Mouse (Mus musculus) heart, postnatal 4 days (tissue): Measurements from ENCODE around the gene Atp6v0e. TPM values are rescaled to one million over a fixed set of nuclear protein-coding genes. Genes with fewer than 3 reads are reported as not detected.

Experiments
- DNase-seq: peaks from one replicate; pipeline ENCODE4 v3.0.0; 2021
- total RNA-seq, 2 experiments: library from RNA; stranded (reverse); gene quantifications; 2 replicates each; pipeline ENCODE4 v1.2.3; 2021

Gene Atp6v0e
- total RNA-seq: 10 to 100 TPM; 85.3 to 85.5 TPM

DNA sequence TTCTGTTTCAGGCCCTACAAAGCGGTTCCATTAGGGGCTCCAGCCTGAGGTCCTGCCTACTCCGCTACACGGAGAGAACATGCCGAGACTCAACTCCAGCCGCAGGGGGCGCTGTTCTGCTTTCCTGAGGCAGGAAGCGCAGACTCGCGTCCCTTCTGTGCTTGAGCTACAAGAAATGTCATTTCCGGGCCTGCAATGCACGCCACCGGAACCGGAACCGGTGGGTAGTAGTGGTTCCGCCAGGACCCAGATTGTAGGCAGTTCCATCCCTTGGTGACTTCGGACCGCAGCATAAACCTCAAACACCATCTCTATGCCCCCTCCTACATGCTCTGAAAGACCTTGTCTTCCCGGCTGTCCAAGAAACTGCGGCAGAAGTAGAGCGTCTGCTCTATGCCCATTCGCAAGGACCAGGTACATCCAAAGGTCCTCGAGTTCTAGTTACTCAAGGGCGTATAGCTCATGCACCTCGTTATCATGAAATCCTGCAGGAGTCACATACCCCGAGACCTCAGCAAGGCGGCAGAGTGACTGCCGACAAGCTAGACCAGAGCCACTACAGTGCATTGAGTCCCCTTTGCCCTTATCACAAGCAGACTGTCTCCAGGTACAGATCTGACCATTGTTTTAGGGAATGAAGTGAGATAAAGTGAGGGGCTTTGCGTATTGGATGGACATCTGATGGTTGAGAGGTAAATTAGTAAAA, at the start of gene Atp6v0e:
Gene Atp6v0e (plus strand): TSS at position 254 of the 706 bp plus-strand sequence.
- DNase-seq: peak; percentile 98

DNA sequence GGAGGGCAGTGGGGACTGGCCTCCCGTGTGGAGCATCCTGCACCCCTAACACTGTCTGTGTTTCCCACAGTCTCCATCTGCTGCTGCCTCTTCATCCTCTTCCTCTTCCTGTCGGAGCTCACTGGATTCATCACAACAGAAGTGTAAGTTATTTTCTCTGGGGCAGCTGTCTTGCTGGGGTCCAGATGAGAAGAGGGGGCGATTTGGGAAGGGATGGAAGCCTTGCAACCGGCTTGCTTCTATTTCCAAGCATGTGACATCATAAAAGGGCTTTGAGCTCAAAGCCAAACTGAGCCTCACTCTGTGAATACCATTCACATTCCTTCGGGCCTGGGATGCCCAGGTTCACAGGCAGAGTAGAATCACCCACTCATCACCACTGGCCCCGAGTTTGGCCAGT, 48.7 kb upstream of the Atp6v0e start:
- DNase-seq: no peak

DNA sequence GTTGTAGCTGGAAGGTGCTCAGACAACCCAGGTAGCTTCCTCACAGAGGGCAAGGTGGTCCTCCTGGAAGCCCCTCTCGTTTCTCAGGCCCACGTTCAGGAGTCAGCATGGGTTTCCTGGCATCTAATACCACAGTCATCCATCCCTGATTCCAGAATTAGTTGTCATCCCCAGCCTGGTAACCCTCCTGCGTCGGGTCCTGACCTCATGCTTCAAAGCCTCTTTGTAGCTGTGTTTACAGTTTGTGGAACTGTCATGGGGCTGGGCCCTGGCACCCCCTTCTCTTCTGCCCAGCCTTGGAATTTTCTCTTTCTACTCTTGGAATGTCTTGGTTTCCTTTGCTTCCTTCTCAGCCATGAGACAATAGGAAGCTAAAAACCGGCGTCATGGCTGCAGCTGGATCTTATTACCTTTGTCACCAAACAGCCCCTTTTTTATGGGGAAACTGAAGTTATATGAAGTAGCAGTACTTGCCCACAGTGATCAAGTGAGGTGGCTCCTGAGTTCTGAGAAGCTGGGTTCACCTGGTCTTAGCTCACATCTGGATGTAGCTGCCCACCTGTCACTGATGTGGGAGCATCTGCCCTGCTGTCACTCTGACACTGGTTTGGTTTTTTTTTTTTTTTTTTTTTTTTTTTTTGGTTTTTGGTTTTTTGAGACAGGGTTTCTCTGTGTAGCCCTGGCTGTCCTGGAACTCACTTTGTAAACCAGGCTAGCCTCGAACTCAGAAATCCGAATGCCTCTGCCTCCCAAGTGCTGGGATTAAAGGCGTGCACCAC, 48.1 kb upstream of the Atp6v0e start:
- DNase-seq: no peak

DNA sequence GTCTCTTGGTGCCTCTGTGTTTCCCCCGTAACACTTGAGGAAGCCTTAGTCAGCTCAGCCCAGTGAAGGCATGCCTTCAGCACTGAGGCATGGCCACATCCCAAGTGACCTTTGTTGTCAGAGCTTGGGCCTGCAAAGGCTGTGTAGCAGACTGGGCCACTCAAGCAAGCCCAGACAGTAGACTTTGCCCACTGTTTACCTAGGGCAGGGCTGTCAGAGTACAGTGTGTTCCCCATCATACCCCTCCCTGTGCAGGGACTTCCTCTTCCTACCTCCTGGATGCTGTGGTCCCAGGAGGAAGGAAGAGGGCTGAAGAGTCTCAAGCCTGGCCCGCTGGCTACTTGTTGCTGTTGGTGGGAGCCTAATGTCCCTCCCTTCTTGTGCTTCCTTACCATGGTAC, 46.3 kb upstream of the Atp6v0e start:
- DNase-seq: no peak

DNA sequence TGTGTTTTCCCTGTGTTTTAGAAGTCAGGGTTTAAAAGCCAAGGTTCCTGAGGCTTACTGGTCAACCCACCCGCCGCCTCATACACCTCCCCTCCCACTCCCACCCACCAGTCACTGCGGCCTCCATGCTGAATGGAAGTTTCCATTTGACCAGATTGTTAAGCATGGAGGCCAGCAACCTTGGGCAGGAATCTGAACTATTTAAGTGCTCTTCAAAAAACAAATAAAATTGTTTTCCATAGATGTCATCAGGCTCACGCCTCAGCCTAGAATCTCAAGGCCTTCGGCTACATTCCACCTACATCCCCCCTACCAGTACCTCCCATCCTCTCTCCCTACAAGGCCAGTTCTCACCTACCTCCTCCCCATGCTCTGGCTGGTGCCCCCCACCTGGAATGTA, 44.5 kb upstream of the Atp6v0e start:
- no peak for DNase-seq

DNA sequence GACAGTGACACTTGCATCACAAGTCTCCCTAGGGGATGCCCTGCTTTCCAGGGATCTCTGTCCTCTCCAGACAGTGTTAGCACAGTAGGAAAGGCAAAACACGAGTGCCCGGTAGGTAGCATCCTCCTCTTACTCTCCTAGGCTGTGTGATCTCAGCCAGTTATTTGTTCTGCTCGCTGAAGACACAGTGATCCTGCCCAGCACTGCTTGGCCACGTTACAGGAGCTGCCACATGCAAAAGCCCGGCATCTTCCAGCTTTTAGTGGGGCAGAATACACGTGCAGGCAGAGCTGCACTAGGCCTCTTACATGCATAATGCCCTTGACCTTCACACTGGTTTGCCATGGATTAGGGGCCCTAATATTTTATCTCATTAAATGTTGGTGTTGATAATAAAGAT, 43.5 kb upstream of the Atp6v0e start:
- no peak for DNase-seq

DNA sequence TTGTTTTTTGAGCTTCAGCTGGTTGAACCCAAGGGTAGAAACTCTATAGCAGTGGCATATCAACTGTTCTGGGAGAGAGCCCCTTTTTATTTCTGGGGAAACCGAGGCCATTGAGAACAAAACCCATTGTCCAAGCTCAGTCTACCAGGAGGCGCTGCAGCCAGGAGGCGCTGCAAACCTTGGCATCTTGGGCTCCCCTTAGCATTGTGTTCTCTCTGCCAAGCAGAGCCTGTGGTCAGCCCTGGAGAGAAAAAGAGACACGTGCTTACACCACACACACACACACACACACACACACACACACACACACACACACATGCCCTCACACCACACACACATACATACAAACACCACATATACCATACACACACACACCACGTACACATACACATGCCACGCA, 42.7 kb upstream of the Atp6v0e start:
- no peak for DNase-seq

DNA sequence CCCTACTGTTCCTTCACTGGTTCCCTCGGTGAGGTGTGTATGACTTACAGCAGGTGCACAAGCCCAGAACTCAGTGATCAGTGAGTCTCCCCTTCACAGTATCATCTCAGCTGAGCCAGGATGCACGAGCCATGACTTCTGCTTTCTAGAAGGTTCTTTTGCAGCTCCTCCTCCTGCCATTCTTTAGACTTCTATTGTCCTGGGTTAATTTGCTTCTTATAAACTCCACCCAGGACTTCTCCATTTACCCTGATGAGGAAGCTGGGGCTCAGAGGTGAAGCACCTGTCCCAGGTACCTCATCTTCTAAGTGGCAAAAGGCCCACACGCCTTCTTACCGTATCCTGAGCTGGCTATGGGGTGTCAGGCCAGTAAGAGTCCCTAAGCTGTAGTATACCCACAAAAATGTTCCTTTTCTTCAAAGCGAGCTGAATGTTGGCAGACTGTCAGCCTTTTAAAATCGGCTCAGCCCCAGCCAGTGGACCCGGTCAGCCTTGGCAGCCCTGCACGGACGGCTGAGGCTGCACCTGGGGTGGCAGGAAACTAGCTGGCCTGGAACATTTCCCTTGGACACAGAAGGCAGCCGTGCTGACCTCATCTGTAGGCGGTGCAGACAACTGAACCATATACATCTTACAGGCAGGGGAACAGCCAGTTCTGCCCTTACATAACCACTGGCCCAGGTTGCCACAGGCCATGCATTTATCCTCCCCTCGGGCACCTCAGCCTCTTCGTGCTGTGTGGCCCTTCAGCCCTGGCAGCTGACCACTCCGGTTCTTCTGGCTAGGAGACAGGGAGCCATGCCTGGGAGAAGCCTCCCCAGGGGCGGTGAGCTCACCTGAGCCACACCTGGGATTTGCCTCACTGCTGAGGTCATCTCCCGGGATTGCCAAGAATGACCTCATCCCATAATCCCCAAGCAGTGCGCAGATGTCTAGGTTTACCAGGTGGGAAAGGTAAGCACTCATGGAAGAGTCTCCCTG, 42.0 kb upstream of the Atp6v0e start:
- peak; percentile 71 for DNase-seq

DNA sequence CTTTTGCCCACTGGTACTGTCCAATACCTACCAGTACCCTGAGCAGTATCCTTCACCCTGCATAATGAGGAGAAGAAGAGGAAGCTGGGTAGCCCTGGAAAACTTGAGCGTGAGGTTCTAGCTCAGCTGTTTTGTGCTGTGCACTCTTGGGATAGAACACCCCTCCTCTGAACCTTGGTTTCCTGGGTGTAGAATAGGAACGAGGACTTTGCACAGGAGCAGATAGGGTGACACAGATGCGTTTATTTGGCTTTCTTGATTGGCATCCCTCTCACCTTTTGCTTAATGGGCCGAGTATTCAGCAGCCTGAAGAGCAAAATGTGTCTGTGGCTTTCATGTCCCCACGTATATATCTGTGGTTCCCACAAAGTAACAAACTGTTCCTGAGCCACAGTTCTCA, 41.1 kb upstream of the Atp6v0e start:
- no peak for DNase-seq

DNA sequence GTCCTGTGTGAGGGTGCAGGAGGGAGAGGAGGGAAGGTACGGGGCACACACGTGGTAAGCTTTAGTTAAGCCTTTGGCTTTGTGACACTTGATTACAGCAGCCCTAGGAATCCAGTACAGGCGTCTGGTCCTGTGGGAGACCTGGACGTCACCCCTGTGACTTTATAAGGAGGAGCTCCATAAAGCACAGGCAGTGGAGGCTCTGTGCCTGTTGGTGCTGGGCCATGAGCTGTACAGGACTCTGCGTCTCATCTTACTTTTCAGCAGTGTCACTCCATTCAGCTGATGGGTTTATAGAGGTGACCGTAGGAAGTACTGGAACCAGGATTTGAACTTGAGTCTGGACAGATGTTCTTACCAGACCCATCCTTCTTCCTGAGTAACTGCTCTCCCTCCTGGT, 39.0 kb upstream of the Atp6v0e start:
- no peak for DNase-seq

DNA sequence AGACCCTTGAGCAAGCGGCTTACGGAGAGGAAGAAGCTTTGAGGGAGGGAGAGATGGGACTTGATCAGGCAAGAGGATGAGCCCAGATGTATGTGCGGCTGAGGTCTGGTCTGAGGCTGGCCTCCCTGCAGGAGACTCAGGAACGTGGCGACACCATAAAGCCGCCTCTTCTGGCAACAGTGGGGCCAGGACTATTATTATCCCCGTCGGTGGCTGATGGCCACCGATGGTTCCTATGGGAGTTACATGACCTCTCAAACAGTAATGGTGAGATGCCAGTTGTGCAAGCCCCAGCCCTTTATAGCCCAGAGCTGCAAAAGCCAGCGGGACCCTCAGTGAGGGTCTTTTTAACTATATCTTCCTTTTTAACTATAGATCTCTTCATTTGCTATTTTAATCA, 38.0 kb upstream of the Atp6v0e start:
- no peak for DNase-seq

DNA sequence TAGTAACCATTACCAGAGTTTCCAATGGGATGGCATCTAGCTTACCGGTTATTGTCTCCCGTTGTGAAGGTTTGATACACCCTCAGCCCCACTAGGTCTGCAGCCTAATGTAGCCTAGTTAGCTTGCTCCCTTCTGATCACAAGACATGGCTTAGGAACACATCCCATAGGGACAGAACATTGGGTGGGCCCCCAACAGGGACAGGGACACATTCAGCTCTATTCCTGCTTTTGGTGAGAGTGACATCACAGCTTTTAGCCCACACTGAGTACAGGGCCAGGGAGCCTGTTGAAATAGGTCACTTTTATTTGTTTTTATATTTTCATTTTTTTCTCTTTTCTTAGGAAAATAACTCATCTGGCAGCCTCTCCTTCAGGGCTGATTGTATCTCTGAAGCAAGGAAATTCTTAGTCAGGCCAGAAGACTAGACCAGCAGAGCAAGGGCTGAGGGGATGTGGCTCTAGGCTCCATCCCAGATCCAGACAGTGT, 37.5 kb upstream of the Atp6v0e start:
- no peak for DNase-seq

DNA sequence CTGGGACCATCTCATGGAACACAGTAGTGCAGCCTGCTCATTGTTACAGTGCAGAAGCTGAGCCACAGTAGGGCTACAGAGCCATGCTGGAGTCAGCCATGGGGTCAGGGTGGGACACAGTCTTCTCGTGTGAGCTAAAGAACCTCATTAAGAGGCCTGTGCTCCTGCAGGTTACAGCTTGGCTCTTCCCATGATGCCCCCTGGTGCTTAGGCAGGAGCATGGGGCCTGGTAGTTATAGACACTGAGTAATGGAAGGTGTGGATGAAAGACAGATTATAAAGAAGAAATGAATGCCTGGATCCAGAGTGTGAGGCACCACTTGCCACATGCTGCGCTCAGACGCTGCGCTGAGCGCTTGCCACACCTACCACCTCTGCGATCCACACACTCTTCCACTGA, 34.6 kb upstream of the Atp6v0e start:
- DNase-seq: no peak

DNA sequence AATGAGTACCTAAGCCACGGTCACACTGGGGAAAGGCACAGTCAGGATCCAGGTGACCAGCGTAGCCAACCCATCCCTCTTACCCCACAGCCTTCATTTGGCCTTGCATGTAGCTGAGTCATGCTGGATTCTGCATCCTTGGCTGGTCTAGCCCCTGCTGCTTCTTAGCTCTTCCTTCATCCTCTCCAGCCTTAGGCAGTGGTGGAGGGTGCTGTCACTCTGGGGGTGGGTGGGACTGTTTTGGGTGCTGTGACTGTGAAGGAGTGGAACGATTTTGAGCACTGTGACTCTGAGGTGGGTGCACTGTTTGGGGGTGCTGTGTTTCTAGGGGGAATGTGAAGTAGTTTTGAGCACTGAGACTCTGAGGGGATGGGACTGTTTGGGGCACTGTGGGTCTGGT, 34.1 kb upstream of the Atp6v0e start:
- no peak for DNase-seq

DNA sequence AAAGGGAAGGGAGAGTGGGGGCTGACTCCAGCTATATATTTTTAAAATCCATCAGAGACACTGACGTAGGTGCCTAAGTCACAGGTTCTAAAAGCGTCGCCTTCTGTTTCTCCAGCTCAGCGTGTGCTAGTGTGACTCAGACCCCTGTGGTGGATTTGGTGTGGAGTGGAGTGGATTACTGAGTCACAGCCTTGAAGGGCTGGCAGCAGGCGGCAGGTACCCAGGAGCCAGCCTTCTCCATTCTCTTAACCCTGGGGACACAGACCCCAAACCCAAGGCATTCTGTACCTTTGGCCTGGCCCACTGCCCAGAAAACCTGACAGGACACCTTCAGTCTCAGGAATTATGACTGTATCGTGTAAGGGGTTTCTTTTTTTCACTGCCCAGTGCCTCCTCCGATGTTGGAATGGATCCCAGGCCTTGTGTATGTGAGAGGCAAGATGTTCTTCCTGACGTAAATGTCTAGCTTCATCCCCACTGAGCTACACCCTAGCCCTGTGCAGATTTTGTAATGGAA, 31.2 kb upstream of the Atp6v0e start:
- DNase-seq: no peak

DNA sequence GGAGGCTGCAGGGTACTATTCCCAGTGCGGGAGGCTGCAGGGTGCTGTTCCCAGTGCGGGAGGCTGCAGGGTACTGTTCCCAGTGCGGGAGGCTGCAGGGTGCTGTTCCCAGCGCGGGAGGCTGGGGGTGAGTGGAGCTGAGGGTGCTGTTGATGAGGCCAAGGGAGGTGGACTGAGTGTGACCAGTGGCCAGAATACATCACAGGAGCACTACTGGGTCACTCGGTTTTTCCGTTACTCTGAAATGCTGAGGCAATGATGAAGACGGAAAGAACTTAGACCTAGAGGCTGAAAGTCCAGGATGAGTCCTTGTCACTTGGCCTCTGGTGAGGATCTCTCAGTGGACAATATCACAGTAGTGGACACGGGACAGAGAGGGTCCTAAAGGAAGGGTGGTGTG, 29.8 kb upstream of the Atp6v0e start:
- DNase-seq: no peak

DNA sequence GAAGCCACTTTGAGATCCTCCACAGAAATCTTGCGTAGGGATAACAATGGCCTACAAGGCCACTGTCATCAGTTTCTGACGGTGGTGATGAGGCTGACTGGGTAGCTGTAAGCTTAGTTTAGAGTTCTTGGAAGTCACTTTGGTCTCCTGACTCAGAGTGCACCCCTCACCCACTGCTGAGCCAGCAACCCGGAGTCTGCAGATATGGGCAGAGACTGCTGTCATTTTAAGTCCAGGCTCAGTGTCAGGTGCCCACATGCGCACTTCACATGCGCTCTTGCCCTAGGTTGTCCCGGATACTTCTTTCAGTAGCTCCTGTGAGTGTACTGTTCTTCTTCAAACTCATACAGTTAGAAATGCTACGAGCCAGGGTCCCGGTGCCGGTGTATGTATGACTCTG, 29.1 kb upstream of the Atp6v0e start:
- no peak for DNase-seq

DNA sequence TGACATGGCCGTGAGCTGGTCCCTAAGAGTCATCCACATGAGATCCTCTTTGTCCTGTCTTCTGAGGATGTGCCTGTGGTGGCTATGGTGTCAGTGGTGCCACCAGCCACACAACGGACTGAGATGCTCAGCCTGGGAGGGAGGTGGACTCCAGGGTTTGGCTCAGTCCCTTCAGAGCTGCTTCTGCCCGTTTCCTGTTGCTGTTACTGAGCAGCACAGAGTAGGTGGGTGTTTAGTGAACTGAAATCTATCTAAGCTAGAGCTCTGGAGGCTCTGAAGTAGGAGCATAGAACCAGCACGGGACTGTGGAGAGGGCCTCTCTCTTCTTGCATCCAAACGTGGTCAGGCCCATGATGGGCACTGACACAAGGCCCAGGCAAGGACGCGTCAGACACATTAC, 28.5 kb upstream of the Atp6v0e start:
- no peak for DNase-seq

DNA sequence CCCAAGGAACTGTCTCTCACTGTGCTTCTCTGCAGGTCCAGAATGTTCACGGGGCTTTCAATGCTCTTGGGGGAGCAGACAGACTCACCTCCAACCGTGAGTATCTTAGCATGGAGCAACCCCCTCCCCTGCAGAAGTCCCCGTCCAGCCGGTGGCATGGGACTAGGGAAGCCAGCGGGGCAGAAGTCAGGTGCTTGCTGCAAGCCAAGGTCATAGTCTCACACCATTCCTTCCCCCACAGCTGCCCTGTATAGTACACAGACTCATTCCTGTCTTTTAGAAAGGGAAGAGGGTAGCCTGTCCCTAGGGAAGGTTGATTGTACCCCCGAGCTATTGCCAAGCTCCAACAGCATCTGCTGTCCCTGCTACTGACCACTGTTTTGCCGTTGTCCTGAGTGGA, 27.1 kb upstream of the Atp6v0e start:
- DNase-seq: no peak

DNA sequence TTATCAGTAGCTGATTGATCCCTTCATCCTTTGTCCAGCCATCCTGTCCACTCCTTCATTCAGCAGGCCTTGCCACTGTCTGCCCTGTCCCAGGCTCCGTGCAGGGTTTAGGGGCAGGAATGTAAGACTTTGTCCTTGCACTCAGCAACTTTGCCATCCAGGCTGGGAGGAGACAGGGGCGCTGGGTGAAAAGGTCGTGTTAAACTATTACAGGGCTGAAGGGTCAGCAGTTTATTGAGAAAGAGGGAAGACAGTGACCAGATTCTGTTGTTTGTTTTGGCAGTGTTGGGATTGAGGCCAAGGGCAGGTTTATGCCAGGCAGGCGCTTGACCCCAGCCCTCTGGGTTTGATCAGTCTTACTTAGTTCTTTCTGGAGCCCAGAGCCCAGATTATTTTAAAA, 25.2 kb upstream of the Atp6v0e start:
- DNase-seq: no peak

DNA sequence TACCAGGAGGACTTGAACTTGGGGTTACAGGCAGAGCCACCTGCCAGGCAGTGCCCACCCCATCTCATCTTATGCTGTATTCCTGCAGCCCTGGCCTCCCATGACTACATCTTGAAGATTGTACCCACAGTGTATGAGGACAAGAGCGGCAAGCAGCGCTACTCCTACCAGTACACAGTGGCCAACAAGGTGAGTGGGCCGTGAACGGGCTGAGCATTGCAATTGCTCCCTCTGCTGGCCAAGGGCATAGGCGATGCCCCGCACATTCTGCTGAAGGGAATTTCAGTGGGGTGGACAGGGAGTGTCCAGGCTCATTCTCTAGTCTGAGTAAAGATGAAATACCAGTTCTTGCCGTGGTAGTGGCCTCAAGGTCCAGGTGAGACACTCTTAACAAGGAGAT, 24.4 kb upstream of the Atp6v0e start:
- DNase-seq: peak; percentile 93

DNA sequence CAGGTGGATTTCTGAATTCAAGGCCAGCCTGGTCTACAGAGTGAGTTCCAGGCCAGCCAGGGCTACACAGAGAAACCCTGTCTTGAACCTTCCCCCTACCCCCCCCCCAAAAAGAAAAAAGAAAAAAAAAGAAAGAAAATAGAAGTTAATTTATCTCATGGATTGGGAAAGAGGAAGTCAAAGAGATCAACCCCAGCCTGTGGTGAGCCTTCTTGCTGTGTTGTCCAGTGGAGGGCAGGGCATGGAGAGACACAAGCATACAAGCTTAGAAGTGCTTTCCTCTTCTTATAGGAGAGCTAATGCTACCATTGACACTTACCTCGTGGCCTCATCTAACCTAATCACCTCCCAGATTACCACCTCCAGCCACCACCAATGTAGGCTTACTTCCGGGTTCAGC, 23.2 kb upstream of the Atp6v0e start:
- DNase-seq: no peak

DNA sequence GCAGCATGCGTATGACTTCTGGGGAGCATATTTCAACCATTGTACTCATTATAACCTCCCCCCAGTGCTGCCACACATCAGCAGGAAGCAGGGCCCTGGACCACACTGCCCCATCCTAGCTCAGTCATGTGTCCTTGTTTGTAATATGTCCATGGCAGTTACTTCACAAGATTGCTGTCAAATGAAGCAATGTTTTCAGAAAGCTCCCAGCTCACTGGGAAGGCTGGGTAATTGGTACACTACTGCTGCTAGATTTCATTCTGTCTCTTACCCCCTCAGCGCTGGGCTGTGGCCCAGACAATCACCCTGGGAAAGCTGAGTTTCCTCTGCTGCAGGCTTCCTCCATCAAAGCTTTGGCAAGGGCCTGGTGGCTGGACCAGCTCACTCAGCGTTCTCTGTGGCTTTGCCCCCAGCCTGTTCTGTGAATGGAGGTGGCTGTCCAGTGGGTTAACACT, 22.7 kb upstream of the Atp6v0e start:
- no peak for DNase-seq
